Mouse (Mus musculus) urinary bladder, postnatal 4 days (tissue): ENCODE measurements around the gene Dixdc1.
"Not testable (repeated sequence)": the region's sequence is repeated elsewhere in the genome, so short reads cannot be mapped to it uniquely, and the experiment has no call there.

Source experiments
- DNase-seq, 2 experiments: peaks; one replicate each; pipeline ENCODE4 v3.0.0; 2021 to 2022; ENCODE audit warnings: low spot score in 2 of 2

Gene Dixdc1

DNA sequence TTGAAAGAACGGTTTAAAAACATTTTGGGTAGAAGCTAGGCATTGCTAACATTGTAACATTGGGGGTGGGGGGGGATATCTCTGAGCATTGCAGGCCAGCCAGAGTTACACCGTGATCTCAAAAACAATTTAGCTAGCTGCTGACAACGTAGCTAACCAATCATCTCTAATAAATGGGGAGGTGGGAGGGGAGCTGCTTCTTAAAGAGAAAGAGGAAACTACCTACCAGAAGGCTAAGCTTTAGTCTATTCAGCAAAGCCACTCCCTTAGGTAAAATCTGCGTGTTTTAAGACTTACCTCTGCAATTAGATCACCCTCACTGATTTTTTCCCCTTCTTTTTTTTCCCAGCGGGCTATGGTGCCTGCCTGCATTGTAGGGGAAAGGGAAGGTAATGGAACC is 80.9 kb downstream of the Dixdc1 start:
- no peak for DNase-seq

DNA sequence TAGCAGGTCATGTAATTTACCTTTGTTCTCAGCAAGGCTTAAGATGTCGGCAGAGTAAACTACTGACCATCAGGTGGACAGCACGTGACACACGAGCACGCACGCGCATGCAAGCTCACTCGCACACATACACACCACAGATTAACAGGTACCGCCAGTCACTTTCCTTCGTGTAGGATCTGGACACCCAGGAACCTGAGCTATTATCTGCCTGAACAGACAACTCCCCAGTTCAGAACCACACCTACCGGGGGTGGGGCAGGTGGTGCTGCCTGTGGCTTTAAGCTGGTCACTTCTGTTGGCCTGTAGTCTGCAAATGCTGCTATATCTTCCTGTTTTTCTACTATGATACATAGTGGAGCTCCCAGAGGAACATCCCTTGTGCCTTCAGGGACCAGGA is 88.8 kb downstream of the Dixdc1 start:
- no peak for DNase-seq

DNA sequence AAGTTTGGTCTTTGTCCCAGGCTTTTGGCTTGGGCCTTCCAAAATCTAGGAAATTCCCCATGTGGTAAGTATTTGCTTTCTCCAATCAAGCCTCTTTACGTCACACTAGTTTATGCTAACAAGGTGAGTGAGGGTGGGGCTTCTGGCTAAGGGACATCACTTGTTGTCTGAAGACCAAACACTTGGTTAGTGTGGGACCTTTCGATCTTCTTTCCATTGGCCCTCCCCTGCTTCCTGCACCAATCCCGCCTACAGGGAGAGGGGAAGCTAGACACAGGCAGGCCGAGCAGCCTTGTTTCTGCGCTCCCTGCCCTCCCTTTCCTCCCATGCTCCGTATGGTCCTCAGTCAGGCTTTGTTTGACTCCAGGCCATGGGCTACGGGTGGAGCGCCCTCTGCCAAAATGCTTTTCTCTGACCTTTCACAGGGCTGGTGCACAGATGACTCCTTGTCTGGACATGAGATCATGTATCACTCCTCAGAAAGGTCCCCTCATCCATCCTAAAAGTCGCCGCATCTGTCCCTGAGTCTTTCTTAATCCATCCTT is 92.4 kb downstream of the Dixdc1 start:
- no peak for DNase-seq

DNA sequence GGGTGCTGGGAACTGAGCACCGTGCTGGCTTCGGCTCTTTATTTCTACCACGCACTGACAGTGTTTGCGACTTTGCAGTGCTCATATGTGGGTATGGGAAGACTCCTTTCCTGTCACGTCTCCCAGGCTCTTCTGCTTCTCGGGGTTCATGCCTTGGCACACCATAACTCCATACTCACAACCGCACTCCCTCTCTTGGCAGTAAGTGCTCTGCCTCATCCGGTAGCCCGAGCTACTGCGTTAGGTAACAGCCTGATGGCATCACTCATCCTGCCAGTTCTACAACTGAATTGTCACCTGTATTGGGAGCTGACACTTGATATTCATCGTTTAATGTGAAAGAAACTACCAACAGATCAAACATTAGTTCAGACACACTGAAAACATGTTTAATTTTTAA is 105.0 kb downstream of the Dixdc1 start:
- no peak for DNase-seq

DNA sequence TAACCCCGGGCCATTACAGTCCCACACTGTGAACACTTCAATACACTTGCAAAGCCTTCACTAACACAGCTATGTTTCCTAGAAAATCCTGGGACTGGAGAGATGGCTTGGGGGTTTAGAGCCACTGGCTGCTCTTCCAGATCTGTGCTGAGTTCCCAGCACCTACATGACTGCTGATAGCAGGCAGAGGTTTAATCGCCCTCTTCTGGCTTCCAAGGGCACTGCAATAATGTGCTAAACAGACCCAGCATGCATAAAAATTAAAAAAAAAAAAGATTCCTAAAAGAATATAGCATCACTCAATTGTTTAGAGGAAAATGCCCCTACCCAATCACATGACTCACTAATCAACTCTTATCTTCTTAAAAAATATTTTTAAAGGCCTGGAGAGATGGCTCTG is 106.3 kb downstream of the Dixdc1 start:
- no peak for DNase-seq

GRCm38 (mm10) chr9:50632016-50632688 is 107.2 kb downstream of the Dixdc1 start:
- no peak for DNase-seq

DNA sequence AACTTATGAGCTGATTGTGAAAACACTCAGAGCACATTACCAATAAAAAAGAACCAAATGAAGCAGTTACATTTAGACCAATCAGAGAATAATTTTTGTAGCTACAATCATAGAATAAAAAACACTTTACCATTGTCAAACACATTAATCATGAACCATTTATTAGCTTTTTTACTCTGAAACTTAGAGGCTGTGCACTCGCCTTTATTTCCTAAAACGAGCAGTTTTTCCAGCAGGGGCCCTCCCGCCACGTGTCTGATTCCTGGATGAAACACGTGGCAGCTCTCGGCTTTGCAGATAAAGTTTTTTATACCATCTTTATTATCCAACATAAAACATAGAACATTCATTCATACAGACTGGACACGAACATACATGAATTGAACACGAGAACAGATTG is 108.4 kb downstream of the Dixdc1 start:
- not testable (repeated sequence) for DNase-seq

- DNase-seq = no peak
Observed at GRCm38 (mm10) chr9:50617794-50618330, 121.5 kb downstream of the Dixdc1 start.

DNA sequence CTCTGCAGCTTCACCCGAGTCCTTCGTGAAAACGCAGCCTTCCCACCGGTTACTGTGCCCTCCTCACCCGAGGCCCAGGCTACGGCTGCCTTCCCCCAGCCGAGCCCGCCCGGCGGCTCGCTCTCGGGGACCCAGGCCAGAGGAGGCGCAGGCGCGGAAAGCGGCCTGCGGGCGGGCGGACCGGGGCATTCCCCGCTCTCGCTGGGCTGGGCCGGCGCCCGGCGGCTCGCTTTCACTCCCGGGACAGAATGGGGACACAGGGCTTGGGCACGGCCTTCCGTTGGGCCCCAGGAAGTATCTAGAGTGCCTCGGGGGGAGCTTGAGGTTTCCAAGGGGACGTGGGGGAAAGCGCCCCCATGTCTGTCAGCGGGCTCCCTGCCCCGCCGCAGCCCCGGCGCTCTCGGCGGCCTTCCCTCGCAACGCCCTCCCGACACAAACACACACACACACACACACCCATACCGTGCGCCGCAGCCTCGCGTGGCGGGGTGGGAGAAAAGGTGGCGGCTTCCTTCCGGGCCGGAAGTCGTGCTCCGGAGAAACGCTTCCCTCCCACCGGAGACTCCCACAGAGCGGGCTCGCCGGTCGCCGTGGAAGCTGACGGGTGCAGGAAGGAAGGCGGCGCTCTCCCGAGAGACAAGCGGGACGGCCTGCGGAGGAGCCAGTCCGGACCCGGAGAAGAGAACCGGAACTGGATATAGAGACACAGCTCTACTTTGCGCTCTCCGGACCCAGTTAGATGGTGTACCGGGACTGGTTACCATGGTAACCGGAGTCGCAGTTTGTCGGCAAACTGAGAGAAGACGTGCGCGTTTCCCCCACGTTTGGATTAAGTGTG is 122.3 kb downstream of the Dixdc1 start, which contains the start of the genes Pih1d2 and Nkapd1:
TSS of gene Pih1d2 (plus strand) at position 556 of the 838 bp plus-strand sequence.
TSS of gene Nkapd1 (minus strand) at position 699 of the 838 bp plus-strand sequence.
- peak; percentile 83 to 85 for DNase-seq

- no peak for DNase-seq
Observed at GRCm38 (mm10) chr9:50616161-50616560, 123.2 kb downstream of the Dixdc1 start.
